ENCODE assay signal across 7 mouse cellular contexts in the genomic region with DNA sequence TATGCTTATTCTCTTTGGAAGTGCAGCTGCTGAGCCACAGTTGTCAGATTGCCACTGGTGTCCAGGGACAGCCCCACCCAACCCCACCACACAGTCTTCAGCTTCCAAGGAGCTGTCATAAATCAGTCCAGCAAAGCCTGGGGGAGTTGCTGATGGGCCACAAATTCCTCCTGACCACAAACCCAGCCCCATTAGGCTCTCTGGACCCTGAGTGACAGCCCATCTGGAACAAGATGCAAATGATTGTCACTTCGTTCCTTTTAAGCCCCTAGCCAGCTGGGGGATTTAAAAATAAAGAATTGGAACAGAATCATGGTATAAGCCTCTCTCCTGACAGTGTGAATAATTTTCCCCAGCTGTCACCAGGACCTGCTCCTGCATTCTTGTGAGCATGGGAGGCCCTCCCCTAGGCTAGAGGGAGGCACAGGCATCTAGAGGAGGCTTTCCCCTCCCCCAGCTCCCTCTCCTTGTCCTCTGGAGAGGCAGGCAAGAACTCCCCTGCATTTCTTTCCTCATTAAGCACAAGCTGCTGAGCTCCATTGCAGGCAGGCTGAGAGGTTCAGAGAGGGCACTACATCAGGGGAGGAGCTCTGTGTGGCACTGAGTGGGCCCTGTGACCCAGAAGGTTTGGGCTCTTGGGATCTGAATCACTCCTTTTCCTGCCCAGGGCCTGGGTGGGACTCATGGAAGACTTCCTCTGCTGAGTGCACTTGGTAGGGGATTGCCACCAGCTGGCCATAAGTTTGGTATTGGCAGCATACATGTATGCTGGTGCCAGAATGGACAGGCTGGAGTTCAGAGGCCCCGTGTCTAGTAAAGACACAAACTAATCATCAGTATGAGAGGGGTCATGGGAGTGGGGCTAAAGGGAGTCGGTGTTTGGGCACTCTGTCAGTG.
DNase-seq lines count a peak whose midpoint lies in the region; ATAC-seq and TF ChIP-seq lines count a peak whose summit lies in the region.

No protein-coding gene starts in this region.

- dilution Hi-C loops in CH12.LX (cut with MboI; ENCODE audit: extremely low pct_ligation_motif_present, extremely low pct_unique_long_range_greater_than_20kb, low sequenced_read_pairs): no loop called here

- no peak for TF ChIP-seq POLR2A in CH12.LX (IDR thresholded peaks at IDR 0.05; ENCODE audit: low read depth, low read length)

- peak; percentile 29; the same call in 1 of the 2 replicates for TF ChIP-seq EP300 in CH12.LX (IDR thresholded peaks at IDR 0.05; ENCODE audit: low read length)

- H3K9ac ChIP-seq in CH12.LX (ENCODE audit: insufficient read depth, low read depth): no peak overlapping the region
- no peak overlapping the region for H3K9ac ChIP-seq in forebrain, embryonic 16.5 days (replicated peaks; ENCODE audit: low read depth, low read length)
- no peak overlapping the region for H3K9ac ChIP-seq in midbrain, embryonic 11.5 days (ENCODE audit: low read length)

- no peak overlapping the region for H3K27ac ChIP-seq in CH12.LX (ENCODE audit: insufficient read depth, low read depth)
- peak overlapping the region; percentile 63 for H3K27ac ChIP-seq in forebrain, embryonic 16.5 days (ENCODE audit: low read length)
- H3K27ac ChIP-seq in midbrain, embryonic 11.5 days (ENCODE audit: low read depth, low read length): peak overlapping the region; percentile 74

- H3K4me2 ChIP-seq in CH12.LX (ENCODE audit: insufficient read depth, low read depth, poor library complexity, severe bottlenecking): 0 out of 2 replicates have a peak overlapping the region, but pooled peaks have one; percentile 6
- no peak overlapping the region for H3K4me2 ChIP-seq in forebrain, embryonic 16.5 days (ENCODE audit: low read length)
- H3K4me2 ChIP-seq in midbrain, embryonic 11.5 days: no peak overlapping the region

- peak; percentile 95 for ATAC-seq in forebrain, embryonic 16.5 days
- peak; percentile 96 for ATAC-seq in midbrain, embryonic 11.5 days (ENCODE audit: low FRiP score)

- H3K36me3 ChIP-seq in CH12.LX (replicated peaks in 1 of 2; ENCODE audit: control insufficient read depth in 1 of 2, insufficient read depth in 1 of 2, low read length in 1 of 2): no peaks in the 10 kb centered on the region
- no peaks in the 10 kb centered on the region for H3K36me3 ChIP-seq in forebrain, embryonic 16.5 days (ENCODE audit: control insufficient read depth, insufficient read depth)
- no peaks in the 10 kb centered on the region for H3K36me3 ChIP-seq in midbrain, embryonic 11.5 days (ENCODE audit: control insufficient read depth, insufficient read depth, low read length)

- WGBS in forebrain, embryonic 16.5 days: 27% methylated on average over 3 of the region's 3 CpGs
- WGBS in midbrain, embryonic 11.5 days: 38% methylated on average over 3 of the region's 3 CpGs

- no peaks in the 10 kb centered on the region for H3K9me3 ChIP-seq in CH12.LX (replicated peaks; ENCODE audit: low read length)
- H3K9me3 ChIP-seq in forebrain, embryonic 16.5 days (ENCODE audit: control insufficient read depth, low read length): no peaks in the 10 kb centered on the region
- no peaks in the 10 kb centered on the region for H3K9me3 ChIP-seq in midbrain, embryonic 11.5 days (ENCODE audit: control insufficient read depth, low read length)

- H3K27me3 ChIP-seq in CH12.LX (replicated peaks): no peaks in the 10 kb centered on the region
- no peaks in the 10 kb centered on the region for H3K27me3 ChIP-seq in forebrain, embryonic 16.5 days (replicated peaks; ENCODE audit: control insufficient read depth, insufficient read depth, low read length)
- peaks cover 13% of the 10 kb centered on the region for H3K27me3 ChIP-seq in midbrain, embryonic 11.5 days (ENCODE audit: control insufficient read depth, insufficient read depth, low read length)

- TF ChIP-seq RAD21 in CH12.LX (IDR thresholded peaks at IDR 0.05; ENCODE audit: low read depth, low read length): no peak

- no peak for TF ChIP-seq CTCF in CH12.LX (conservative IDR thresholded peaks at IDR 0.05 in 1 of 2, IDR thresholded peaks at IDR 0.05 in 1 of 2; ENCODE audit: low read depth in 2 of 2, low read length in 2 of 2)

- H3K4me1 ChIP-seq in CH12.LX (ENCODE audit: control insufficient read depth in 1 of 2, insufficient read depth in 2 of 2): peaks cover 19 to 47% of the 10 kb centered on the region in 2 experiments; a peak in 3 of 4 replicates
- peaks cover 17% of the 10 kb centered on the region for H3K4me1 ChIP-seq in forebrain, embryonic 16.5 days (replicated peaks; ENCODE audit: control insufficient read depth, insufficient read depth, low read length)
- H3K4me1 ChIP-seq in midbrain, embryonic 11.5 days (ENCODE audit: control insufficient read depth, insufficient read depth, low read length): peaks cover 15% of the 10 kb centered on the region

- H3K4me3 ChIP-seq in CH12.LX (replicated peaks in 1 of 3; ENCODE audit: low read depth in 2 of 3, low read length in 2 of 3, poor library complexity in 1 of 3): no peak overlapping the region
- H3K4me3 ChIP-seq in forebrain, embryonic 16.5 days (replicated peaks; ENCODE audit: low read length): no peak overlapping the region
- no peak overlapping the region for H3K4me3 ChIP-seq in midbrain, embryonic 11.5 days (ENCODE audit: low read depth, low read length)

- in situ Hi-C loops in CH12.LX (cut with MboI; ENCODE audit: low pct_ligation_motif_present, low pct_unique_long_range_greater_than_20kb, low sequenced_read_pairs): loop anchor here (25.0 kb wide), 1 partner anchor 438 kb away; no protein-coding TSS in a partner anchor

- no peaks in the 10 kb centered on the region for H3K79me2 ChIP-seq in CH12.LX (replicated peaks; ENCODE audit: control insufficient read depth, extremely low read depth, insufficient read depth, poor library complexity, severe bottlenecking)

- DNase-seq in 3134 (ENCODE audit: extremely low read depth, insufficient read length, low spot score): peak; percentile 71
- peak; percentile 65 for DNase-seq in CH12.LX (ENCODE audit: extremely low read depth)
- DNase-seq in kidney, adult 9 months: peak; percentile 24
- DNase-seq in midbrain, embryonic 11.5 days (ENCODE audit: low spot score, missing footprints): peak; percentile 87
- DNase-seq in ovary, adult 18-20 months (ENCODE audit: low spot score): no peak
- DNase-seq in spleen, postnatal 14 days (ENCODE audit: low spot score in 2 of 2): no peak

TF ChIP-seq in CH12.LX, 34 proteins besides CTCF, POLR2A, EP300 and RAD21:
- TF ChIP-seq RCOR1 (conservative IDR thresholded peaks at IDR 0.05; ENCODE audit: low read depth, low read length) (no peak), ZNF384 (IDR thresholded peaks at IDR 0.05; ENCODE audit: low read depth, low read length) (no peak), SIN3A (IDR thresholded peaks at IDR 0.05; ENCODE audit: low read length) (no peak), USF2 (conservative IDR thresholded peaks at IDR 0.05; ENCODE audit: low read depth, low read length) (no peak), ETS1 (conservative IDR thresholded peaks at IDR 0.05; ENCODE audit: low read depth, low read length) (peak; percentile 35), MAFK (IDR thresholded peaks at IDR 0.05; ENCODE audit: insufficient replicate concordance, low read length) (no peak)

Comparison
In these comparisons a context has a peak if more than half of its experiments do, and no peak if none do; other contexts are left out.
1. DNase-seq: peak in 3134 (single experiment), CH12.LX (single experiment), kidney, adult 9 months (single experiment) and midbrain, embryonic 11.5 days (single experiment); none in ovary, adult 18-20 months (single experiment) and spleen, postnatal 14 days (0 of 2).